Mouse (Mus musculus) limb, embryonic 15.5 days (tissue): Measurements from ENCODE around the gene Mrm3. TPM values are rescaled to one million over a fixed set of nuclear protein-coding genes. Genes with fewer than 3 reads are reported as not detected.
A peak's percentile ranks its signal among the peaks of the same experiment; 100 is the strongest.

Experiments used
- ATAC-seq: fragments of 200-750 bp; cut with Nextera tagmentation; 2 replicates; pipeline ENCODE4 v1.8.0; 2017; ENCODE audit warnings: low read depth, moderate TSS enrichment; ENCODE audit not compliant: insufficient number of reproducible peaks, low FRiP score, low TSS enrichment
- H3K27ac ChIP-seq: fragments of 300-500 bp; sonication (generic); 2 replicates; pipeline ENCODE4 v1.5.1; 2015; ENCODE audit warnings: moderate library complexity, mild to moderate bottlenecking, inconsistent platforms
- H3K27me3 ChIP-seq: fragments of 300-500 bp; sonication (generic); 2 replicates; pipeline ENCODE4 v1.6.1; 2015; ENCODE audit warnings: inconsistent platforms
- H3K36me3 ChIP-seq: fragments of 300-500 bp; sonication (generic); 2 replicates; pipeline ENCODE4 v1.6.1; 2015; ENCODE audit warnings: inconsistent platforms
- H3K4me1 ChIP-seq: fragments of 300-500 bp; sonication (generic); 2 replicates; pipeline ENCODE4 v1.6.1; 2015; ENCODE audit warnings: inconsistent platforms
- H3K4me2 ChIP-seq: fragments of 300-500 bp; sonication (generic); 2 replicates; pipeline ENCODE4 v1.6.1; 2015; ENCODE audit warnings: mild to moderate bottlenecking, inconsistent platforms
- H3K4me3 ChIP-seq: fragments of 300-500 bp; sonication (generic); 2 replicates; pipeline ENCODE4 v1.5.1; 2015; ENCODE audit warnings: mild to moderate bottlenecking, inconsistent platforms
- H3K9ac ChIP-seq: fragments of 300-500 bp; sonication (generic); 2 replicates; pipeline ENCODE4 v1.6.1; 2015; ENCODE audit warnings: inconsistent platforms
- H3K9me3 ChIP-seq: fragments of 300-500 bp; sonication (generic); 2 replicates; pipeline ENCODE4 v1.6.1; 2016; ENCODE audit warnings: inconsistent platforms
- WGBS: fragments of 180-500 bp; shearing (Covaris S2); methylation state at CpG from one replicate; pipeline ENCODE4 v1.1.7; 2015; 5-methylcytosine and 5-hydroxymethylcytosine counted together
- polyA plus RNA-seq: library from polyadenylated mRNA; unstranded; fragments of >200 nt; fragmentation: Nextera tagmentation; extraction: Ambion mirVana; gene quantifications from 2 replicates; pipeline ENCODE4 v1.2.1, GENCODE M21; 2015

Gene Mrm3
- polyA plus RNA-seq, 1 experiment from 2014 or later = 22.8 TPM

DNA sequence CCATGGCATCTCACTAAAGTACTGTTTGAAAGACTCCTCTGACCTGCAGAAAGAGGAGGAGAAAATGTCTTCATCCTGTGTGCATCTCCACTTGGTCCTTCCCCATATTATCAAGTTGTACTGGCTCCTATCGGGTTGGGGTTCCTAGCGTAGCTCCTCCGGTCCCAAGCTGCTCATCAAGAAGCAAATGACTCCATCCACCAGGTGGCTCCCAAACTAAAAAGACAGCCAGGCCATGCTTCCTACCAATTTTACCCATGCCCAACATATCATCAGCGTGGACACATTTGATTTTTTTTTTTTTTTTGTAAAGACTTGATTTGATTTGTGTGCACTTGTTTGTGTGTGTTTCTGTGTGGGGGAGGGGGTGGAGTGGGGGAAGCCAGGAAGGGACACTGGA is 28.9 kb downstream of the Mrm3 start:
- Histone ChIP-seq H3K4me3 (no peak overlapping the region), H3K4me2 (no peak overlapping the region), H3K9ac (no peak overlapping the region), H3K36me3 (peaks cover 37% of the 10 kb centered on the region), H3K27me3 (no peaks in the 10 kb centered on the region), H3K27ac (no peak overlapping the region), H3K4me1 (no peaks in the 10 kb centered on the region), H3K9me3 (no peaks in the 10 kb centered on the region)
- no peak for ATAC-seq
- WGBS = 77% methylated on average over 4 of the region's 4 CpGs

DNA sequence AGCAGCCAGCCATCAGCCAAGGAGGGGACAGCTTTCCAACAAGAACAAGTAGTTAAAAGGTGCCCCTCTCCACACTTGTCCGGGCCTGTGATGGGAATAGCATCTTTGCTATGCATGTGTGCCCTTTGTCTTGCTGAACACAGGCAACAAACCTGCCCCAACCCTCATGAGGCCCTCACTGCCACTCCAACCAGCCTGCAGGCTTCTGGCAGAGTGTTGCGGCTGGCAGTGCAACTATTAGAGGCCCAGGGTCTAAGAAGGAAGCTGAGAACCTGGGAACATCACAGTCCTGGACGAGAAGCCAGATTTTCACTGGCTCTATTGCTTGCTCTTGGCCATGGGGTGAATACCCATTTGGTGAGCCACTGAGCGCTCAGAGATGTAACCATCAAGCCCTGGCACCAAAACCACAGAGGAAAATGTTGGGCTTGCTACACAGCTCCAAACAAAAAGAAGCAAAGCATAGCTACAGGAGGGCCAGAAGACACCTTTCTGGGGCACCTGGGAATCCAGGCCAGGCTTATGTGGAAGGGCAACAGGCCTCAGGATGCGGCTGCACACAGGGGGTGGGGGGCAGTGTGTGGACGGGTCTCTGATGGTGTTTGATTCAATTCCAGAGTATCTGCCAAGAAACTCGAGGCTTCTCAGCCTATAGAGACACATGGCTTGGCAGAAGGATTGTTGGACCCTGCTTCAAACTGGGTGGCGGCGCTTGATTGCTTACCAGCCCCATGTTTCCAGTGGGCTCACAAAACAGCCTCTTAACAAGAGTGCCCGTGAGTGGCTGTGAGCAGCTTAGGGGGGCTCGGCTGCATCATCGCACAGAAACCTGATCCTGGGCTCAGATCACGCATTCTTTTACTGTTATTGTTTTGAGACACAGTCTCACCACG is 35.7 kb downstream of the Mrm3 start:
- peak; percentile 11; the same call in 1 of the 2 replicates for ATAC-seq
- H3K4me2 ChIP-seq = no peak overlapping the region
- H3K4me3 ChIP-seq = no peak overlapping the region
- peak overlapping the region; percentile 65 for H3K27ac ChIP-seq
- no peaks in the 10 kb centered on the region for H3K27me3 ChIP-seq
- WGBS = 32% methylated on average over 14 of the region's 14 CpGs
- peaks cover 22% of the 10 kb centered on the region for H3K4me1 ChIP-seq
- H3K36me3 ChIP-seq = peaks cover 18% of the 10 kb centered on the region; the same call in 1 of the 2 replicates
- no peaks in the 10 kb centered on the region; the same call in 1 of the 2 replicates for H3K9me3 ChIP-seq
- H3K9ac ChIP-seq = no peak overlapping the region

GRCm38 (mm10) chr11:76279971-76280370 is 36.5 kb downstream of the Mrm3 start:
- H3K4me1 ChIP-seq = peaks cover 26% of the 10 kb centered on the region
- WGBS = 54% methylated on average over 2 of the region's 2 CpGs
- no peak overlapping the region for H3K4me2 ChIP-seq
- H3K4me3 ChIP-seq = no peak overlapping the region
- H3K36me3 ChIP-seq = peaks cover 14% of the 10 kb centered on the region; the same call in 1 of the 2 replicates
- H3K27ac ChIP-seq = no peak overlapping the region
- ATAC-seq = no peak
- no peaks in the 10 kb centered on the region; the same call in 1 of the 2 replicates for H3K9me3 ChIP-seq
- no peaks in the 10 kb centered on the region for H3K27me3 ChIP-seq
- H3K9ac ChIP-seq = no peak overlapping the region

DNA sequence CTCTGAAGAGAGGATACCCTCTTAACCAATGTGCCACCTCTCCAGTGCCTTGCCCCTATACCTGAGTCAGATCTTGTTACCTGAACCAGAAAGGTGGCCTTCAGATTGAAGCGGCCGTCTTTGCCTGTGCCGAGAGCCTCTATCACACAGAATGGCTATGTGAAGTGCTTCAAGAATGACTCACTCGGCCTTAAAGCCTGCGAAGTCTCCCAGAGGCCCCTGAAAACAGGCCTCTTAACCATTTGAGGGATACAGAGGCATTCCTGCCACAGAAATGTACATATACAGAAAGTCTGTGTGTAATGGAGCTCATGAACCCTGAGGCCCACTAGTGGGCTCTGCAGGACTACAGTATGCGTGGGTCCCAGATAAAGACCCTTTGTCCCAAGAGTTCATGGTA is 40.3 kb downstream of the Mrm3 start:
- Histone ChIP-seq H3K4me3 (no peak overlapping the region), H3K9me3 (no peaks in the 10 kb centered on the region; the same call in 1 of the 2 replicates), H3K27ac (no peak overlapping the region), H3K36me3 (peaks cover 3% of the 10 kb centered on the region; the same call in 1 of the 2 replicates), H3K27me3 (no peaks in the 10 kb centered on the region), H3K4me2 (no peak overlapping the region), H3K9ac (no peak overlapping the region), H3K4me1 (peaks cover 46% of the 10 kb centered on the region)
- WGBS = 85% methylated on average over 6 of the region's 6 CpGs
- ATAC-seq = no peak

DNA sequence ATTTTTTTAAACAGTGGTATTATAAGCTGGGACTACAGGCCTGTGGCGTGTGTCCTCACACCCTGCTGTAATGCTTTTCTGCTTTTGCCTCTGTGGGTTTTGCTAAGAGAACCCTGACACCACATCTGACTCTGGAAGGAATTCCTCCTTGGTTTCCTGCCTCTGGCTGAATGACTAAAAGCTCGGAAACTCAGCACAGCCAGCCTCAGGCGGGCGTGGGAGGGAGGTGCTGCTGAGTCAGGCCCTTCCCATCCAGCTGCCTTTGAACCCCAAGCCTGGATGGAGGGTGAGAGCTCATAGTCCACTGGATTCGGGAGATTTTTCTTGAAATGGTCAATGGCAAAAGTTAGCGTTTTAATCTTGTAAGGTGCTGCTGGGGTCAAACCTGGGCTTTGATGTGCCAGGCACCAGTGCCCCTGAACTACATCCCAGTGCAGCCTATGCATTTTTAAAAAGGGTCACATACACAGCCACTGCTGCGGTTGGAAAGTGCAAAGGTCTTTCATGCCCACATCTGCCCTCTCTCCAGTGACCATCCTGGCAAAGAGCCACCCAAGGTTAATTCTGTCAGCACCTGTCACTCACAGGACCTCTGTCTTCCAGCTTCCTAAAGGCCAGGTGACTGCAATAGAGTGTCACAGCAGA is 42.0 kb downstream of the Mrm3 start:
- no peak overlapping the region for H3K4me2 ChIP-seq
- no peaks in the 10 kb centered on the region; the same call in 1 of the 2 replicates for H3K9me3 ChIP-seq
- 25% methylated on average over 7 of the region's 7 CpGs for WGBS
- H3K4me1 ChIP-seq = peaks cover 39% of the 10 kb centered on the region
- no peak overlapping the region for H3K9ac ChIP-seq
- ATAC-seq = 0 out of 2 replicates have a peak, but pooled peaks have one; percentile 30
- peak overlapping the region; percentile 57; the same call in 1 of the 2 replicates for H3K27ac ChIP-seq
- H3K36me3 ChIP-seq = peaks cover 3% of the 10 kb centered on the region; the same call in 1 of the 2 replicates
- H3K27me3 ChIP-seq = no peaks in the 10 kb centered on the region
- H3K4me3 ChIP-seq = no peak overlapping the region

- WGBS = 48% methylated on average over 10 of the region's 10 CpGs
- Histone ChIP-seq H3K4me1 (peaks cover 47% of the 10 kb centered on the region), H3K27ac (no peak overlapping the region), H3K4me2 (no peak overlapping the region), H3K27me3 (no peaks in the 10 kb centered on the region), H3K9me3 (no peaks in the 10 kb centered on the region; the same call in 1 of the 2 replicates), H3K4me3 (no peak overlapping the region), H3K36me3 (peaks cover 3% of the 10 kb centered on the region; the same call in 1 of the 2 replicates), H3K9ac (no peak overlapping the region)
- ATAC-seq = no peak
Observed at GRCm38 (mm10) chr11:76286534-76287126, 43.1 kb downstream of the Mrm3 start.

DNA sequence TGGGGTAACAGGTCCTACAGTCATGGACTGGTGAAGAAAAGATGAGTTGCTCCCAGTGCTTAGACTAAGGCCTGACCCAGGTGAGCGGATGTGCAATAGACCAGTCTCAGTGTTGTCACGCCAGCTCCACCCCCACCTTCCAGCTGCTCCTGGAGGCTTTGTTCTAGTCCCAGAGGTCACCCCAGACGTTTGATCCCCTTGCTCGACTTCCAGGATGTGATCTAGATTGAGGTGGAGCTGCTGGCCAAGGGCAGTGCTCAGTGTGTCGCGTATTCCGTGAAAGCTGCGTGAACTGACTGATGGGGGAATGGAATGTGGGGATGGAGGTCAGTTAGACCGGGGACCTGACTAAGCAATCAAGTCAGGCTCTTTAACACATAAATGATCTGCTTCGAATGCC is 43.8 kb downstream of the Mrm3 start:
- no peak for ATAC-seq
- Histone ChIP-seq H3K9ac (no peak overlapping the region), H3K4me3 (no peak overlapping the region), H3K36me3 (peaks cover 3% of the 10 kb centered on the region; the same call in 1 of the 2 replicates), H3K9me3 (no peaks in the 10 kb centered on the region; the same call in 1 of the 2 replicates), H3K27me3 (no peaks in the 10 kb centered on the region), H3K4me2 (no peak overlapping the region), H3K27ac (no peak overlapping the region), H3K4me1 (peaks cover 54% of the 10 kb centered on the region)
- 45% methylated on average over 10 of the region's 10 CpGs for WGBS

DNA sequence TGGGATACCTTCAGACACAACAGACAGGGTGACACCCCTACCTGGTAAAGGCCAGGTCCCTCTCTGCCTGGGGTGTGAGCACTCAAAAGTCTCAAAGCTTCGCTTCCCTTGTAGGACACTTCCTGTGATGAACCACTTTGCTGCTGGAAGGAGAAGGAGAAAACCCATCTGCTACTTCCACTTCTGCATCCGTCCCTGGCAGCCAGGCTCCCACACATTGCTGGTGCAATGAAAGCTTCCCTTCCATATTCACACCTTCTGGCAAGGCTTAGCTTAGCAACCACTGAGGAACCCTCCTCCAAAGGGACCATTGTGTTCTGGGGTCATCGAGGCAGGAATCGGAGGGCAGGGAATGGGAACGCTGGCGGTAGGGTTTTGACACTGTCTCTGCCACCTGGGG is 45.1 kb downstream of the Mrm3 start:
- Histone ChIP-seq H3K9ac (no peak overlapping the region), H3K4me3 (no peak overlapping the region), H3K4me2 (no peak overlapping the region), H3K36me3 (peaks cover under 1% of the 10 kb centered on the region; the same call in 1 of the 2 replicates), H3K27ac (no peak overlapping the region), H3K9me3 (no peaks in the 10 kb centered on the region; the same call in 1 of the 2 replicates), H3K4me1 (peaks cover 64% of the 10 kb centered on the region), H3K27me3 (no peaks in the 10 kb centered on the region)
- no peak for ATAC-seq
- 85% methylated on average over 6 of the region's 6 CpGs for WGBS

- Histone ChIP-seq H3K4me1 (peaks cover 72% of the 10 kb centered on the region), H3K4me2 (no peak overlapping the region), H3K9me3 (no peaks in the 10 kb centered on the region), H3K36me3 (no peaks in the 10 kb centered on the region), H3K4me3 (no peak overlapping the region), H3K9ac (no peak overlapping the region), H3K27me3 (no peaks in the 10 kb centered on the region), H3K27ac (peak overlapping the region; percentile 68)
- no peak for ATAC-seq
- 34% methylated on average over 11 of the region's 11 CpGs for WGBS
Observed at GRCm38 (mm10) chr11:76290367-76290766, 46.9 kb downstream of the Mrm3 start.

DNA sequence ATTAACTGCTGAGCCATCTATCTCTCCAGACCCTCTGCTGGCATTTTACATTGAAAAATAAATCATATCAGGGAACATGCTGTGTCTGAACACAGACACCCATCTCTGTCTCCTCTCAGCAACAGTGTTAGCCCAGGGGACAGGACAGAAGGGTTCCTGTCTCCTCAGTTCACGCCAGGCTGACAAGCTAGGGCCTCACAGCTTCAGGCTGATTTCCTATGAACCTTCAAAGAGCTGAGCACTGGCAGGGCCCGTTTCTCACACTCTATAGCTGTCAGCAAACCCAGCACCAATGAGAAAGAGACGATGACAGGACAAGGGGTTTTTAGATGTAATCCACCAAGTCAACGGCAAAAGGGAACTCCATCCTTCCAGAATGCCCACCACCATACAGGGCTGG is 48.4 kb downstream of the Mrm3 start:
- Histone ChIP-seq H3K9me3 (no peaks in the 10 kb centered on the region), H3K27ac (peak overlapping the region; percentile 78), H3K9ac (no peak overlapping the region), H3K27me3 (no peaks in the 10 kb centered on the region), H3K4me3 (no peak overlapping the region), H3K4me1 (peaks cover 68% of the 10 kb centered on the region), H3K36me3 (no peaks in the 10 kb centered on the region), H3K4me2 (peak overlapping the region; percentile 13)
- no peak for ATAC-seq
- 43% methylated on average over 4 of the region's 4 CpGs for WGBS

DNA sequence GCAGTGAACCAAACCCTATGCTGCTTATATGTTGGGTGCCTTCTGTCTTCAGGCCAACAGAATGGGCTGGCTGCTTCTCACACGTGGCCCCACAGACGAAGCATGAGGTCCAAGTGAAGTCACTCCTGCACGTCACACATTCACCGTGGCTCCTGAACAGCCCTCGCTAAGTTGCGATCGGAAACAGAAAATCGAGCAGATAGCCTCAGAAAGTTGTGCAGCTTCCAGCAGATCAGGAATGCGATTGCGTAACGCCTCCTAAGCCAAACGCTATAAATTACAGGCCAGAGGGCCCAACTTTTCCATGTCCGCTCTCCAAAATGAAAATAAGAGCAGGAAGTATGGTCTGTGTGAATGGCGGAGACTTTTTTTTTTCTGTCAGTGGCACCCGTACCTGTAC is 48.9 kb downstream of the Mrm3 start:
- H3K27ac ChIP-seq = peak overlapping the region; percentile 78
- peaks cover 68% of the 10 kb centered on the region for H3K4me1 ChIP-seq
- whole genome bisulfite sequencing = 9% methylated on average over 15 of the region's 15 CpGs
- H3K9me3 ChIP-seq = no peaks in the 10 kb centered on the region
- peak overlapping the region; percentile 13 for H3K4me2 ChIP-seq
- H3K9ac ChIP-seq = no peak overlapping the region
- H3K27me3 ChIP-seq = no peaks in the 10 kb centered on the region
- no peak overlapping the region for H3K4me3 ChIP-seq
- ATAC-seq = no peak
- no peaks in the 10 kb centered on the region for H3K36me3 ChIP-seq
